Mouse (Mus musculus) spleen, adult 2 months (tissue): ENCODE measurements around the gene Chrm4. TPM values are rescaled to one million over a fixed set of nuclear protein-coding genes. Genes with fewer than 3 reads are reported as not detected.

Experiments
- DNase-seq, 2 experiments: peaks; one replicate each; pipeline versions ENCODE4 v3.0.0 to v3.0.0-alpha.2; 2012 to 2021; ENCODE audit warnings: low spot score in 2 of 2, low read depth in 1 of 2
- H3K27ac ChIP-seq: fragments of 200-500 bp; 2 replicates; pipeline ENCODE4 v1.5.1; 2012; ENCODE audit warnings: low read length, inconsistent platforms; ENCODE audit not compliant: insufficient read depth
- H3K27me3 ChIP-seq: fragments of 200-500 bp; 2 replicates; pipeline ENCODE4 v1.6.1; 2012; ENCODE audit warnings: mild to moderate bottlenecking, moderate library complexity, low read length, inconsistent platforms; ENCODE audit not compliant: control insufficient read depth, insufficient read depth
- H3K36me3 ChIP-seq: fragments of 200-500 bp; 2 replicates; pipeline ENCODE4 v1.6.1; 2012; ENCODE audit warnings: mild to moderate bottlenecking, low read length, inconsistent platforms; ENCODE audit not compliant: control insufficient read depth, insufficient read depth
- H3K4me1 ChIP-seq: fragments of 200-500 bp; 2 replicates; pipeline ENCODE4 v1.6.1; 2011; ENCODE audit warnings: inconsistent platforms; ENCODE audit not compliant: control insufficient read depth, insufficient read depth, insufficient read length
- H3K4me3 ChIP-seq: fragments of 200-500 bp; 2 replicates; pipeline ENCODE4 v1.5.1; 2011; ENCODE audit warnings: mild to moderate bottlenecking, inconsistent platforms; ENCODE audit not compliant: insufficient read depth, insufficient read length; ENCODE audit errors: extremely low read depth
- CTCF ChIP-seq: fragments of 200-500 bp; IDR thresholded peaks from 2 replicates; pipeline ENCODE4 v1.5.1; 2011; ENCODE audit warnings: mild to moderate bottlenecking, inconsistent platforms; ENCODE audit not compliant: insufficient read depth, insufficient read length, insufficient replicate concordance; ENCODE audit errors: extremely low read depth
- POLR2A ChIP-seq: fragments of 200-500 bp; IDR thresholded peaks from 2 replicates; pipeline ENCODE4 v1.6.1; 2011; ENCODE audit warnings: low read depth, low read length, inconsistent platforms
- WGBS: fragments of 180-500 bp; shearing (Covaris S2); methylation state at CpG from one replicate; pipeline ENCODE4 v1.1.7; 2018; 5-methylcytosine and 5-hydroxymethylcytosine counted together
- polyA plus RNA-seq: library from polyadenylated mRNA; depleted of rRNA; stranded (reverse); fragments of >200 nt; gene quantifications from 2 replicates; pipeline ENCODE4 v1.2.3, GENCODE M21; 2012

Gene Chrm4
- polyA plus RNA-seq, 1 experiment, result 0.39 TPM

DNA sequence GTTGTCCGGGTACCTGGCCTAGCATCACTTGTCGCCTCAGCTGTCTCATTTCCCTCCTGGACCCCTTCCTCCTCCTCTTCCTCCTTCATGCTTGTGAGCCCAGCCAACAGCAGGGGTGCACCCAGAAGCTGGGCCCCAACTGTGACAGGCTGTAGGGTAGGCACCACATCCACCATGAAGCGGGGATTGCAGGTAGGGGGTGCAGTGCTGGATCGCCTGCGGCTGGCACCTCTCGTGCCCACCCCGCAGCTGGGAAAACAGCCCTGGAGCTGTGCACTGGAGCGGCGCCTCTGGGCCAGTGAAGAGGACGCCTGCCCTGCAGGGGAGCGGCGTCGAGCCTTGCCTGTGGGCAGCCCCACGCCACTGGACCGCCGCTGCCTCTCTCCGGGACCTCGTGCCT lies 18.4 kb downstream of the Chrm4 start, which contains the start of gene Gm9821:
Gene Gm9821 (plus strand): TSS at position 221 of the 400 bp plus-strand sequence.
- H3K36me3 ChIP-seq, result peaks cover 21% of the 10 kb centered on the region
- WGBS, result 94% methylated on average over 18 of the region's 18 CpGs

GRCm38 (mm10) chr2:91946836-91947235 lies 19.8 kb downstream of the Chrm4 start:
- WGBS, result 48% methylated on average over 6 of the region's 6 CpGs
- H3K4me3 ChIP-seq, result no peak overlapping the region
- H3K4me1 ChIP-seq, result peaks cover 52% of the 10 kb centered on the region
- TF ChIP-seq CTCF (no peak), POLR2A (no peak)
- no peaks in the 10 kb centered on the region for H3K27me3 ChIP-seq
- peaks cover 16% of the 10 kb centered on the region for H3K36me3 ChIP-seq
- no peak for DNase-seq
- H3K27ac ChIP-seq, result no peak overlapping the region

More for the DNA sequence above, 18.4 kb downstream of the Chrm4 start, which contains the start of gene Gm9821:
- Histone ChIP-seq H3K27me3 (no peaks in the 10 kb centered on the region), H3K27ac (no peak within 1 kb of the TSS), H3K4me3 (no peak within 1 kb of the TSS), H3K4me1 (peaks cover 48% of the 10 kb centered on the region)
- no peak for TF ChIP-seq POLR2A
- no peak for TF ChIP-seq CTCF
- DNase-seq, result no peak

- Histone ChIP-seq H3K4me3 (peak overlapping the region; percentile 9; the same call in 1 of the 2 replicates), H3K27ac (peak overlapping the region; percentile 39), H3K4me1 (peaks cover 52% of the 10 kb centered on the region), H3K36me3 (peaks cover 8% of the 10 kb centered on the region), H3K27me3 (no peaks in the 10 kb centered on the region)
- WGBS, result 38% methylated on average over 11 of the region's 11 CpGs
- TF ChIP-seq CTCF (no peak), POLR2A (no peak)
- DNase-seq, result no peak
Observed at GRCm38 (mm10) chr2:91947397-91948150, 20.5 kb downstream of the Chrm4 start.

GRCm38 (mm10) chr2:91948151-91948509 lies 21.1 kb downstream of the Chrm4 start:
- Histone ChIP-seq H3K4me1 (peaks cover 52% of the 10 kb centered on the region), H3K27me3 (no peaks in the 10 kb centered on the region), H3K36me3 (peaks cover 7% of the 10 kb centered on the region; the same call in 1 of the 2 replicates), H3K4me3 (peak overlapping the region; percentile 9; the same call in 1 of the 2 replicates), H3K27ac (peak overlapping the region; percentile 39)
- 12% methylated on average over 6 of the region's 6 CpGs for WGBS
- TF ChIP-seq CTCF (no peak), POLR2A (no peak)
- DNase-seq, result no peak

DNA sequence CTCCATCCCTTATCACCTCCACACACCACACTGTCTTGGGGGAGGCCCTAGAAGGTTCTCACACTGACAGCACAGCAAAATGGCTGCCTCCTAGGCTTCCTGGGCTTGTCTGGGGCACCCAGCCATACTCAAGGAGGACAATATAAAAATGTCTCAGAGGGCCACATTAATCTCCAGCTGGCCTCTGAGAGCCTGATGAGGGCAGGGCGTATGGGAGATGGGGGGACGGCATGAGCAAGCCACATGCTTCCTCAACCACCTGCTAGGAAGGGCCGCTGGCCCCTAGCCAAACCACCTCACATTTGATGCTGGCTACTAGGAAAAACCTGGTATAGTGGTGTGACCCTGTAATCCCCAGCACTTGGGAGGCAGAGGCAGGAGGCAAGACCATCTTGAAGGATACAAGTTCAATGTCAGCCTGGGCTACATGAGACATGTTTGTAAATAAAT lies 21.8 kb downstream of the Chrm4 start:
- Histone ChIP-seq H3K4me3 (no peak overlapping the region), H3K27ac (0 out of 2 replicates have a peak overlapping the region, but pooled peaks have one; percentile 4), H3K4me1 (peaks cover 55% of the 10 kb centered on the region), H3K36me3 (peaks cover 7% of the 10 kb centered on the region; the same call in 1 of the 2 replicates), H3K27me3 (no peaks in the 10 kb centered on the region)
- WGBS, result 14% methylated on average over 3 of the region's 3 CpGs
- no peak for TF ChIP-seq POLR2A
- TF ChIP-seq CTCF, result no peak
- no peak for DNase-seq

DNA sequence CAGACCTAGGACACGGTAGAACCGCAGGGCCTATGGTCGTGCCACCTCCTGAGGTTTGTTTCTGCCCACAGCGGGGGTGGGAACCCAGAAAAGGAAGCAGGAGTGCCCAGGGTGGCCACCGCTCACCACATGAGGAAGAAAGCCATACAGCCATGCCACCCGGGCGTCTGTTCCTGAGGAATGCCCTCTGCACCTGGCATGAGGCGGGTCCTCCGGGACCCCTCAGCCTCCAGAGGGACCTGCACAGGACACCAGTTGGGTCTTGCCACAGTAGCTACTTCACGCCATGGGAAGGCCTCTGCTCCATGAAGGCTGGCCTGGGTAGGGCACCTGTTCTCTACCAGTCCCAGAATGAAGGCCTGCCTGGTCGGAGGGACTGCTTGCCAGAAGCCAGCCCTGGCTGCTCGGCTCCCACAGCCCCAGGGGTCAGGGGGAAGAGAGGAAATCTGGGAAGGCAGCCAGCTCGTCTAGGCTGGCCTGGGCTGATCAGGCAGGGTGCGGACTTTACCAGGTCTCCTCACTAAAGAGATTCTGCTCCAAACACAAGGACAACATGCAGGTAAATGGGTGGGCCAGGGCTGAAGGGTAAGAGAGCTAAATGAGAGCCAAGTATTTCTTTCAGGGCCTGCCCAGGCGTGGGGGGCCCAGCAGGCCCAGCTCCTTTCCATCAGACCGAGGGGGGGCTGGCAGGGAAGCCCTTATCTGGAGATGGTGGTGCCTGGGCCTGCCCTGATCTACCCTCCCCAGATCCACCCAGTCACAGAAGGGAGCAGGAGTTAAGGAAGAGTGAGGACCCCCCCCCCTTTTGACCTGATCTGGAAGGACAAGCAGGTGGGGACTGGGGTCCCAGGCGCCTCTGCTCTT lies 22.6 kb downstream of the Chrm4 start:
- Histone ChIP-seq H3K4me1 (peaks cover 52% of the 10 kb centered on the region), H3K36me3 (peaks cover 7% of the 10 kb centered on the region; the same call in 1 of the 2 replicates), H3K27me3 (no peaks in the 10 kb centered on the region), H3K27ac (peak overlapping the region; percentile 38), H3K4me3 (peak overlapping the region; percentile 49)
- no peak for TF ChIP-seq CTCF
- no peak for TF ChIP-seq POLR2A
- WGBS, result 9% methylated on average over 17 of the region's 17 CpGs
- DNase-seq, result peak in 1 of 2 experiments; percentile 33
